Mouse (Mus musculus): ENCODE data around the gene Atg2a. TPM values are rescaled to one million over a fixed set of nuclear protein-coding genes. Genes with fewer than 3 reads are reported as not detected.

Gene Atg2a
- polyA plus RNA-seq, 1 experiment from 2014 or later = 4.8 TPM

DNA sequence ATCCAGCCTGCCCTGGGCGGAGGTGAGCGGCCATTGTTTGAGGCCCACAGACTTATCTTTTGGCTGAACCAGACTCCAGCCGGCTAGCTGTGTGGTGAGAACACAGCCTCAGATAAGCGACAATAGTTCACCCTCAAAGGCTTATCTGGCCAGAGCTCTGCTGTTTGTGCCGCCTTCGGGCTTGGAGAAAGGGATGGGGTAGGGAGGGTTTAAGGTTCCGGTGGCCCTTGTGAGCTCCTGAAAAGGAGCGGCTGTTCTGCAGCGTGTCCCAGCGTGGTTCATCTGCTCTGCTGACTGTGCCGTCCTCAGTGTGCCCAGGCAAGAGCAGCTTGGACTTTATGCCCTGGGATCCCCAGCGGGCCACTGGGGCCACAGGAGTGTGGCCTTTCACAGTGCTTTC is 43.0 kb downstream of the Atg2a start:
- Histone ChIP-seq H3K4me2 (replicated peaks; ENCODE audit: low read depth) (0 out of 2 replicates have a peak overlapping the region, but pooled peaks have one; percentile 5), H3K4me1 (replicated peaks; ENCODE audit: control insufficient read depth, insufficient read depth) (peaks cover 4% of the 10 kb centered on the region), H3K27me3 (ENCODE audit: control insufficient read depth, insufficient read depth, low read length) (no peaks in the 10 kb centered on the region), H3K9me3 (ENCODE audit: control insufficient read depth, low read length) (no peaks in the 10 kb centered on the region), H3K27ac (replicated peaks) (peak overlapping the region; percentile 80), H3K36me3 (ENCODE audit: control insufficient read depth, insufficient read depth, low read length) (peaks cover 12% of the 10 kb centered on the region; the same call in 1 of the 2 replicates), H3K4me3 (ENCODE audit: low read depth, low read length) (no peak overlapping the region), H3K9ac (ENCODE audit: low read length) (0 out of 2 replicates have a peak overlapping the region, but pooled peaks have one; percentile 4)
- DNase-seq (ENCODE audit: low spot score) (peak; percentile 75), ATAC-seq (ENCODE audit: low FRiP score, low TSS enrichment) (peak; percentile 67)
- TF ChIP-seq EP300 (optimal IDR thresholded peaks at IDR 0.05) = no peak
- no peak for TF ChIP-seq CTCF (IDR thresholded peaks at IDR 0.05; ENCODE audit: low read depth)
- 58% methylated on average over 12 of the region's 12 CpGs for WGBS

DNA sequence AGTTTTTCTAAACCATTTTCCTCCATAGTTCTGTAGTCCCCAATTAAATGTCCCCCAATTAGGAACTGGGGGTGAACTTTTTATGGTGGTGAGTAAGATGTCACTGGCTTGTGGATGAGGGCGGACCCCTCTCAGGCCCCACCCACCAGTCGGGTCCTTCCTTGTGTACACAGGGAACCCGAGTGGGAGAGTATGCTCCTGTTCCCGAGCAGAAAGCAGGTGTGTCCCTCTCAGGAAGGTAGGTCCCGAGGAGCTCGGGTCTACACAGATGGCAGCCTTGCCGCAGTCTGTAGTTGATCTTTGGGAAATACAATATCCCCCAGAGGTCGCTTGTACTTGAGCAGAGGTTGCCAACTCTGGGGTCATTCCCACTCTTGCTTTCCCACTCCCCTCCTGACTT is 43.8 kb downstream of the Atg2a start:
- 47% methylated on average over 8 of the region's 8 CpGs for WGBS
- TF ChIP-seq CTCF (IDR thresholded peaks at IDR 0.05; ENCODE audit: low read depth) (no peak), EP300 (optimal IDR thresholded peaks at IDR 0.05) (no peak)
- DNase-seq (ENCODE audit: low spot score) (peak; percentile 65), ATAC-seq (ENCODE audit: low FRiP score, low TSS enrichment) (peak; percentile 74)
- H3K4me2 ChIP-seq (replicated peaks; ENCODE audit: low read depth) = no peak overlapping the region; the same call in 1 of the 2 replicates
- H3K27me3 ChIP-seq (ENCODE audit: control insufficient read depth, insufficient read depth, low read length) = no peaks in the 10 kb centered on the region
- H3K27ac ChIP-seq (replicated peaks) = peak overlapping the region; percentile 80
- H3K36me3 ChIP-seq (ENCODE audit: control insufficient read depth, insufficient read depth, low read length) = peaks cover 12% of the 10 kb centered on the region; the same call in 1 of the 2 replicates
- no peaks in the 10 kb centered on the region for H3K9me3 ChIP-seq (ENCODE audit: control insufficient read depth, low read length)
- H3K4me3 ChIP-seq (ENCODE audit: low read depth, low read length) = no peak overlapping the region
- H3K9ac ChIP-seq (ENCODE audit: low read length) = no peak overlapping the region
- peaks cover 3% of the 10 kb centered on the region for H3K4me1 ChIP-seq (replicated peaks; ENCODE audit: control insufficient read depth, insufficient read depth)

DNA sequence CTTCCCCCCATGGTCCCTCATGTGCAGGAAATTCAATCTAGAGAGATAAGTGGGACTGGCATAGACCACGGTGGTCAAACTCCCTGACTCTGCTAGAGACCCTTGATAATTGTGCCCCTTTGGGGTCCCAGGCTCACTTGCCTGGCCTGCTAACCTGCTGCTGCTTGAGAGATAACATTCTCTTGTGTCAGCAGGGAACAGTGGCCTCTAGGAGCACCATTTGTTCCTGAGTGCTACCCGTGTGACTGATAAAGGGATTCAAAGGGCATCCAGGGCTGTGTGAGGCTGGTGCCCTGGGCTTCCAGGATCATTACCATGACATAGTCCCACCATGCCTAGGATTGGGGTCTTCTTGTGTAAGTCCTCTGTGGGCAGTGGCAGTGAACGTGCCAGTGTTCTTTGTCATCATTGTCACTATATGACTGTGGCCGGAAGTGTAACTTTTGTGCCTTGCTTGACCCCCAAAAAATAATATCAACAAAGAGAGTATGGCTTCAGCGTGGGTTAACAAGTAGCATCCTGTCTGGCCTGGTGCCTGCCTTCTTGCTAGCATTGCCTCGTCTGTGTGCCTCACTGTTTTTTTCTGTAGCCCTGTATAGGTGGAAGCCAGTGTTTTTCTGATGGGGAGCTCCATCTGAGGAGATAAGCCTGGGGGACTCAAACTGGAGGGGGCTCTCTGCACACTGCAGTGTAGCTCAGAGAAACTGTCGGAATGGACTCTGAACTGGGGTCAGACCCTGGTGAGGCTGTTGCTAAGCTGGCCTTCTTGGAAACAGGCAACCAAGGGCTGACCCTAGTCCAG is 44.4 kb downstream of the Atg2a start:
- Histone ChIP-seq H3K9ac (ENCODE audit: low read length) (peak overlapping the region; percentile 31; the same call in 1 of the 2 replicates), H3K4me2 (replicated peaks; ENCODE audit: low read depth) (no peak overlapping the region), H3K27me3 (ENCODE audit: control insufficient read depth, insufficient read depth, low read length) (no peaks in the 10 kb centered on the region), H3K36me3 (ENCODE audit: control insufficient read depth, insufficient read depth, low read length) (peaks cover 12% of the 10 kb centered on the region; the same call in 1 of the 2 replicates), H3K4me1 (replicated peaks; ENCODE audit: control insufficient read depth, insufficient read depth) (peaks cover 3% of the 10 kb centered on the region; the same call in 1 of the 2 replicates), H3K9me3 (ENCODE audit: control insufficient read depth, low read length) (no peaks in the 10 kb centered on the region), H3K4me3 (ENCODE audit: low read depth, low read length) (no peak overlapping the region), H3K27ac (replicated peaks) (peak overlapping the region; percentile 80)
- WGBS = 52% methylated on average over 7 of the region's 7 CpGs
- no peak for TF ChIP-seq EP300 (optimal IDR thresholded peaks at IDR 0.05)
- TF ChIP-seq CTCF (IDR thresholded peaks at IDR 0.05; ENCODE audit: low read depth) = no peak
- ATAC-seq (ENCODE audit: low FRiP score, low TSS enrichment) (peak; percentile 38; the same call in 1 of the 2 replicates), DNase-seq (ENCODE audit: low spot score) (peak; percentile 28)

DNA sequence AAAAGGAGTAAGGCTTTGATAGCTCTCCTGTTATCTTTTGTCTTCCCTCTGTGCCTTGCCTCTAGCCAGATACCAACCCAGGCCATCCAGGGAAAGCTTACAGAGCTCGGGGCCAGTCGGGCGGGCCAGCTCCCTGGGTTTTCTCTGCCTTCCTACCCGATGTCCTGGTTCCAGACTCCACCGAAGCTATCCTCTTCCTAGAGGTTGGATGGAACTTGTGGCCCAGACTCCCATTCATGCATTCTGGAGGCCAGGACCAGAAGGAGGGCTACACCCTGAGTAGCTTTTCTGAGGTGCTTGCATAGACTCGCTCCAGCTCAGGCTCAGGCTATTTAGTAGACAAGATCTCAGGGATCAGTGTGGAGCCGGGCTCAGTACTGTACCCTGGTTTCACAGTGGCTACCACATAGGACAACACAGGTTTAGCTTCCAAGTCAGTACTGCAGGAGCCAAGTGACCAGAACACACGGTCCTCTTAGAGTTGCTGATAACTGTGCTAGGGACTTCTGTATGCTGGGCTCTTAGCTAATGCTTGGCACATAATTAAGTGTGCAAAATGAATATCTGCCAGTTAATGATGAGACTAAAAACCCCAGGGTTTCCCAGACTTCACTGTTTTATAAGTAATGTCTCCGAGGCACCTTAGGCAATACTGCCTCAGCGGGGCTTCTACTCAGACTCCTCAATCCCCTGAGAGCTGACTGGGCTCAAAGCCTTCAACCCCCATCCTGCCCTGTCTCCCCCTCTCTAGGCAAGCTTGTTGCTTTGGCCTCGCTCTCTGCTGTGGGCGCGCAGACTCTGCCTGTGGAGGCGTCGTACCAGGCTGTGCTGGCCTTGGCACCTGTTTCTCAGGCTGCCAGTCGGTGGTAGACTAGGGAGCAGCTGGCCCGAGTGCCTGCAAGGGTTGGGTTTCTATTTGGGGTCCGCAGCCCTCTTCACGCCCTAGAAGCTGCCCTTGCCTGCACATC is 45.2 kb downstream of the Atg2a start:
- peak; percentile 14 for DNase-seq (ENCODE audit: low spot score)
- Histone ChIP-seq H3K27me3 (ENCODE audit: control insufficient read depth, insufficient read depth, low read length) (no peaks in the 10 kb centered on the region), H3K9ac (ENCODE audit: low read length) (no peak overlapping the region; the same call in 1 of the 2 replicates), H3K4me3 (ENCODE audit: low read depth, low read length) (no peak overlapping the region), H3K27ac (replicated peaks) (peak overlapping the region; percentile 30; the same call in 1 of the 2 replicates), H3K9me3 (ENCODE audit: control insufficient read depth, low read length) (no peaks in the 10 kb centered on the region), H3K4me2 (replicated peaks; ENCODE audit: low read depth) (no peak overlapping the region), H3K4me1 (replicated peaks; ENCODE audit: control insufficient read depth, insufficient read depth) (peaks cover 3% of the 10 kb centered on the region; the same call in 1 of the 2 replicates), H3K36me3 (ENCODE audit: control insufficient read depth, insufficient read depth, low read length) (peaks cover 9% of the 10 kb centered on the region; the same call in 1 of the 2 replicates)
- ATAC-seq (ENCODE audit: low FRiP score, low TSS enrichment) = no peak
- WGBS = 82% methylated on average over 19 of the region's 19 CpGs
- TF ChIP-seq EP300 (optimal IDR thresholded peaks at IDR 0.05) (no peak), CTCF (IDR thresholded peaks at IDR 0.05; ENCODE audit: low read depth) (no peak)

DNA sequence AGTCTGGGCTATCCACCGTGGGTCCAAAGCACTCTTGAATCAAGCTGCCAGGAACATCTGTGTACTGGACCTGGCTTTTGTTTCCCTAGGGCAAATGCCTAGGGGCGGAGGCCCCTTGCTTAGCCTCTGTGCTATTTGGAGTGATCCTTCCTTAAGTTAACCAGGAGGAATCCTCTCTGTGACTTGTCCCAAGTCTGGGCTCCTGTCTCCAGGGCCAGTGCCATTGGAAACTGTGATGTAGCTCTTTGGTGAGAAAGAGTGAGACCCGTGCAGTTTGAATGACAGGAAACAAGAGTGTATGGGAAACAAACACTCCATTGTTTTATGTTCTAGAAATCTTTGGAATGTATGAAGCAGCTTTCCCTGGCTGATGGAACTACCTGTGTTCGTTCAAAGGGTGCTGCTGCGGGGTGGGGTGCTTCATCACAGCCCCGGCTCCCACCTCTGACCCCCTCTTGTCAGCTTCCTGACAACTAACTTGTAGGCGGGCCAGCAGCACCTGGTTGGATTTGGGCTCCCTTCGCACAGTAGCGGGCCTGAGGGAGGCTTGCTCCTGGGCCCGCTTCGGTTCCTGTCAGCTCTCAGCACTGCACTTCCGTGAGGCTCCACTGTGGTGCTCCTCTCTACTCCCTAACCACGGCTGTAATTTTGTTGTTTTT is 46.9 kb downstream of the Atg2a start:
- Histone ChIP-seq H3K4me1 (replicated peaks; ENCODE audit: control insufficient read depth, insufficient read depth) (peaks cover 3% of the 10 kb centered on the region; the same call in 1 of the 2 replicates), H3K27me3 (ENCODE audit: control insufficient read depth, insufficient read depth, low read length) (no peaks in the 10 kb centered on the region), H3K9ac (ENCODE audit: low read length) (no peak overlapping the region), H3K9me3 (ENCODE audit: control insufficient read depth, low read length) (no peaks in the 10 kb centered on the region), H3K27ac (replicated peaks) (peak overlapping the region; percentile 24; the same call in 1 of the 2 replicates), H3K4me3 (ENCODE audit: low read depth, low read length) (no peak overlapping the region), H3K36me3 (ENCODE audit: control insufficient read depth, insufficient read depth, low read length) (peaks cover 3% of the 10 kb centered on the region; the same call in 1 of the 2 replicates), H3K4me2 (replicated peaks; ENCODE audit: low read depth) (no peak overlapping the region)
- WGBS = 61% methylated on average over 13 of the region's 13 CpGs
- ATAC-seq (ENCODE audit: low FRiP score, low TSS enrichment) = no peak
- no peak for TF ChIP-seq CTCF (IDR thresholded peaks at IDR 0.05; ENCODE audit: low read depth)
- no peak for TF ChIP-seq EP300 (optimal IDR thresholded peaks at IDR 0.05)
- DNase-seq (ENCODE audit: low spot score) = no peak

All from stomach, postnatal 0 days (tissue).